Mouse (Mus musculus): ENCODE results near the gene Cpsf4. TPM values are rescaled to one million over a fixed set of nuclear protein-coding genes. Genes with fewer than 3 reads are reported as not detected.
"Not testable (repeated sequence)": the region's sequence is repeated elsewhere in the genome, so short reads cannot be mapped to it uniquely, and the experiment has no call there.

Gene Cpsf4
- polyA plus RNA-seq, 1 experiment from 2014 or later, result 41.1 TPM

DNA sequence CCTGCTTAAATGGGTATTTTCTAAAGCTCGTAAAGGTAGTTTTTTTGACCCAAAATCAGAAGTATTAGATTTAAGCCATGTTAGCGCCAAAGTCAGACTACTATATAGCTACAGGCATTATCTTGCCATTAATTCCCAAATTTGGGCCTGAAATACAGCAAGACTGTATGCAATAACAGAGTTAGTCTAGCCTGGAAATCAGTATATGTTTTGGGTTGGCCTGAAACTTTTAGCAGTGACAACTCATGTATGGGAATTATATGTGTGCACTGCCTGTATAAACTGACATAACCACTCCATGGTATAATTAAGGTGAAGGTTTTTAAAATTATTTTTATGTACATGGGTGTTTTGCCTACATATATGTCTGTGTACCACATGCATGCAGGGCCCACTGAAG, 24.9 kb downstream of the Cpsf4 start, which contains the start of gene Atp5j2:
Gene Atp5j2 (minus strand): TSS at position 101 of the 400 bp plus-strand sequence.
- ATAC-seq, result no peak
- no peaks in the 10 kb centered on the region for H3K27me3 ChIP-seq (replicated peaks; ENCODE audit: control insufficient read depth, insufficient read depth, low read length)
- H3K4me1 ChIP-seq (ENCODE audit: control insufficient read depth, insufficient read depth, low read length), result peaks cover 11% of the 10 kb centered on the region
- H3K36me3 ChIP-seq (ENCODE audit: control insufficient read depth, insufficient read depth, low read length), result peaks cover 11% of the 10 kb centered on the region; the same call in 1 of the 2 replicates
- H3K4me2 ChIP-seq (ENCODE audit: low read depth, low read length), result peak within 1 kb of the TSS; percentile 63
- peak within 1 kb of the TSS; percentile 94 for H3K9ac ChIP-seq (ENCODE audit: low read depth, low read length)
- H3K4me3 ChIP-seq (ENCODE audit: low read length), result peak within 1 kb of the TSS; percentile 82
- H3K27ac ChIP-seq (ENCODE audit: low read length), result peak within 1 kb of the TSS; percentile 87
- 89% methylated on average over 2 of the region's 2 CpGs for WGBS
- H3K9me3 ChIP-seq (ENCODE audit: control insufficient read depth, low read length), result no peaks in the 10 kb centered on the region

DNA sequence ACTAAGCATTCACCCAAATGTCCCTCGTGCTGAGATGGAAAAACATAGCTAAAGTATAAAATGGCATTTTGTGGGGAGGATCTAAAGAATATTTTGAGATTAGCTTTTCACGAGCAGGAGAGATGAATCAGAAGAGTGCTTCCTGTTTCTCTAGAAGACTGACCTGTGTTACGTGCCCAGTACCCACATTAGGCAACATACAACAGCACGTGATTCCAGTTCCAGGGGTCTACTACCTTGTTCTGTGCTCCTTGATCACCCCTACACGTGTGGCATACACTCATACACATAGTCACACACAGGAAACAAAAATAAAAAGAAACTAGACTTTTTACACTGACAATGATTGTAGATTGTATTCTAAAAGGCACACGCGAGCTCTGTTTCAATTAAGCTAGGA, 33.4 kb downstream of the Cpsf4 start:
- H3K9ac ChIP-seq (ENCODE audit: low read depth, low read length), result no peak overlapping the region
- no peak for ATAC-seq

DNA sequence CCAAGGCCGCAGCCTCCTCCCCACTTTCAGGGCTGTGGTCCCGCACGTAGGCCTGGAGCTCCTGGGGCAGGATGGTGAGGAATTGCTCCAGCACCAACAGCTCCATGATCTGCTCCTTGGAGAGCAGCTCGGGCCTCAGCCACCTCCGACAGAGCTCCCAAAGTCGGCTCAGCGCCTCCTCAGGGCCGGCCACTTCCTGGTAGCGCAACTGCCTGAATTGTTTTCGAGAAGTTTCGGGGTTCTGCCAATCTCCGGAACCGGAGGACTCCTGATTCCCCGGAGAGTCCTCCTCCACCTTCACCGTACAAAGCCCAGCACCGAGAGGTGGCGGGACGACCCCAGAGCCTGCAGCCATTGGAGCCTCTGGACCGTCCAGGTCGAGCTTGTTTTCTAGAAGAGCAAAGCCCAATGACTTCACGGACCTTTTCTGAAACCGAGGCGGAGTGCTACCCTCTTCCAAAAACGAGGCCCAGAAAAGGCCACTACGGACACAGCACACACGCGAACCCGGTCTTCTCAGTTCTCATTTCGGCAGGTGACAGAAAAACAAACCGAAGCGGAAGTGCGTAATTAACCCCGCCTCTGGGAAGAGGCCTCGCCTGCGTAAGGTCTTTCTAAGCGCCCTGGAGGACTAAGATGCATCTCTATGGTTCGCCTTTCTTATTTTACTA, 34.4 kb downstream of the Cpsf4 start, which contains the start of gene Zkscan14:
Gene Zkscan14 (minus strand): TSS at position 548 of the 671 bp plus-strand sequence.
- Histone ChIP-seq H3K9me3 (ENCODE audit: control insufficient read depth, low read length) (no peaks in the 10 kb centered on the region), H3K4me2 (ENCODE audit: low read depth, low read length) (peak within 1 kb of the TSS; percentile 91), H3K27me3 (replicated peaks; ENCODE audit: control insufficient read depth, insufficient read depth, low read length) (no peaks in the 10 kb centered on the region), H3K9ac (ENCODE audit: low read depth, low read length) (peak within 1 kb of the TSS; percentile 87), H3K4me3 (ENCODE audit: low read length) (peak within 1 kb of the TSS; percentile 93), H3K4me1 (ENCODE audit: control insufficient read depth, insufficient read depth, low read length) (peaks cover 20% of the 10 kb centered on the region), H3K27ac (ENCODE audit: low read length) (peak within 1 kb of the TSS; percentile 75), H3K36me3 (ENCODE audit: control insufficient read depth, insufficient read depth, low read length) (no peaks in the 10 kb centered on the region)
- under 1% methylated on average over 37 of the region's 37 CpGs for WGBS
- peak; percentile 11 for ATAC-seq

More for the DNA sequence above, 33.4 kb downstream of the Cpsf4 start:
- Histone ChIP-seq H3K4me1 (ENCODE audit: control insufficient read depth, insufficient read depth, low read length) (peaks cover 13% of the 10 kb centered on the region), H3K27ac (ENCODE audit: low read length) (no peak overlapping the region), H3K4me2 (ENCODE audit: low read depth, low read length) (peak overlapping the region; percentile 12), H3K4me3 (ENCODE audit: low read length) (peak overlapping the region; percentile 93; the same call in 1 of the 2 replicates), H3K9me3 (ENCODE audit: control insufficient read depth, low read length) (no peaks in the 10 kb centered on the region), H3K27me3 (replicated peaks; ENCODE audit: control insufficient read depth, insufficient read depth, low read length) (no peaks in the 10 kb centered on the region), H3K36me3 (ENCODE audit: control insufficient read depth, insufficient read depth, low read length) (no peaks in the 10 kb centered on the region)
- 71% methylated on average over 7 of the region's 7 CpGs for WGBS

DNA sequence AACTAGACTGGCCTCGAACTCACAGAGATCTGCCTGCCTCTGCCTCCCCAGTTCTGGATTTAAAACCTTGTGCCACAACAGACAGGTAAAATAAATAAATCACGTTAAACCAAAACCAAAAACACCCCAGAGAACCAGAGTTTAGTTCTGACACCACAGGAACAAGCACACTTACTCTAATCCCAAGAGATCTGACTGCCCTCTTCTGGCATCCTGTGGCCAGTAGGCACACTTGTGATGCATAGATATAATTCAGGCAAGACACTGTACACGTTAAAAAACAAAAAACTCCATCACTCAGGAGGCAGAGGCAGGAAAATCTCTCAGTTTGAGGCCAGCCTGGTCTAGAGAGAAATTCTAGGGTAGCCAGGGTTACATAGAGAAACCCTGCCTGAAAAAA, 35.4 kb downstream of the Cpsf4 start:
- H3K36me3 ChIP-seq (ENCODE audit: control insufficient read depth, insufficient read depth, low read length), result no peaks in the 10 kb centered on the region
- H3K4me1 ChIP-seq (ENCODE audit: control insufficient read depth, insufficient read depth, low read length), result peaks cover 20% of the 10 kb centered on the region
- no peaks in the 10 kb centered on the region for H3K27me3 ChIP-seq (replicated peaks; ENCODE audit: control insufficient read depth, insufficient read depth, low read length)
- ATAC-seq, result no peak
- WGBS, result 54% methylated on average over 3 of the region's 3 CpGs
- H3K27ac ChIP-seq (ENCODE audit: low read length), result no peak overlapping the region
- no peak overlapping the region for H3K4me3 ChIP-seq (ENCODE audit: low read length)
- H3K9ac ChIP-seq (ENCODE audit: low read depth, low read length), result no peak overlapping the region
- no peaks in the 10 kb centered on the region for H3K9me3 ChIP-seq (ENCODE audit: control insufficient read depth, low read length)
- no peak overlapping the region for H3K4me2 ChIP-seq (ENCODE audit: low read depth, low read length)

DNA sequence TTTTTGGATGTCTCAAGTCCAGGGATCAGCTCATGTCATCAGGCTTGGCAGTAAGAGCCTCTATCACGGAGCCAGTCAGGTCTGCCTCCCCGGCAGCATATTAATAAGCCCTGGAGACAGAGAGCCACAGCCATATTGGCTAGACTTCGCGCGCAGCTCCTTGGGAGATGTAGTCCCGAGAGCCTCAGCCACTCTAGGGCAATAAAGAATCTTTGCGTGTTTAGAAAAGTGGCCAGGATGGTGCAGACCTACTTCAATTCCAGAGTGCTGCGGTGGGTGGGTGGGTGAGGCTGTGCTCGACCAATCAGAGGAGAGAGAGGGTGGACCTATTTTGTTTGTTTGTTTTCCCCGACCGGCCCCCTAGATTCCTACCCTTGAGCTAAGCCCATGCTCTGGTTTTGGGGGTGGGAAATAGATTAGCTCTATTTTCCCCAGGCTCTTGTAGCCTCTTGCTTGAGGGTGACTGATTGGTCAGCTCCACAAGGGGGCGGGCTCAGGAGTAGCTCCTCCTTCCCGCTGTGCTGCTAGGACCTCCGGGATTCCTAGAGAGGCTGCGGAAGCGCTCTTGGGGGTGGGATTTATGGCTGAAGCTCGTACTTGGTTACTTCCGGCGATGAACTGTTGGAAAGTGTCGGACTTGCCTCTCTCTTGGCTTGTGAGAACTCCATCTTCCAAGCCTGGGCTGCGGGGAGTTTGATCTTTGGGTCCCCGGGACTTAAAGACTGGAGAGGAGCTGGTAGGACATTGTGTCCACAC, 37.1 kb downstream of the Cpsf4 start, which contains the start of gene Zkscan5:
Gene Zkscan5 (plus strand): TSS at position 627 of the 756 bp plus-strand sequence.
- Histone ChIP-seq H3K9me3 (ENCODE audit: control insufficient read depth, low read length) (no peaks in the 10 kb centered on the region), H3K4me3 (ENCODE audit: low read length) (peak within 1 kb of the TSS; percentile 73), H3K4me1 (ENCODE audit: control insufficient read depth, insufficient read depth, low read length) (peaks cover 20% of the 10 kb centered on the region), H3K27ac (ENCODE audit: low read length) (peak within 1 kb of the TSS; percentile 95), H3K36me3 (ENCODE audit: control insufficient read depth, insufficient read depth, low read length) (no peaks in the 10 kb centered on the region), H3K4me2 (ENCODE audit: low read depth, low read length) (peak within 1 kb of the TSS; percentile 67), H3K27me3 (replicated peaks; ENCODE audit: control insufficient read depth, insufficient read depth, low read length) (no peaks in the 10 kb centered on the region), H3K9ac (ENCODE audit: low read depth, low read length) (peak within 1 kb of the TSS; percentile 73)
- WGBS, result under 1% methylated on average over 22 of the region's 22 CpGs
- ATAC-seq, result peak; percentile 97

DNA sequence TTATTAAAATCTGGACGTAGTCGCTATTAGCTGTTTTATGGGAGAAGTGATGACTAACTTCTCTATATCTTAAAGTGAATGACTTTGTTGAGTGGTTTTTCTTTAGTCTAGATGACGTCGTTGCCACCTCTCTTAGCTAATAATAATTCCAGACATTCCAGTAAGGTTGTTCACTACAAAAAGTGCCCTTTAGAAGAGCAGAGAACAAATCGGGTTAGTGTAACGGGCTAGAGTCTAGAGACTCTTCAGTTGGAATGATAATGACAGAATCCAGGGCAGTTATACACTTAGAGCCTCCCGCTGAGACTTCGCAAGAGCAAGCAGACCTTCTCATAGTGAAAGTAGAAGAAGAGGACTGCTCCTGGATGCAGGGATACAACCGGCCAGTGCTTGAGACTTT, 38.0 kb downstream of the Cpsf4 start:
- Histone ChIP-seq H3K4me2 (ENCODE audit: low read depth, low read length) (peak overlapping the region; percentile 67), H3K36me3 (ENCODE audit: control insufficient read depth, insufficient read depth, low read length) (no peaks in the 10 kb centered on the region), H3K9me3 (ENCODE audit: control insufficient read depth, low read length) (no peaks in the 10 kb centered on the region), H3K27ac (ENCODE audit: low read length) (no peak overlapping the region), H3K9ac (ENCODE audit: low read depth, low read length) (peak overlapping the region; percentile 57; the same call in 1 of the 2 replicates), H3K4me3 (ENCODE audit: low read length) (peak overlapping the region; percentile 36), H3K4me1 (ENCODE audit: control insufficient read depth, insufficient read depth, low read length) (peaks cover 20% of the 10 kb centered on the region), H3K27me3 (replicated peaks; ENCODE audit: control insufficient read depth, insufficient read depth, low read length) (no peaks in the 10 kb centered on the region)
- WGBS, result 16% methylated on average over 9 of the region's 9 CpGs
- ATAC-seq, result no peak

DNA sequence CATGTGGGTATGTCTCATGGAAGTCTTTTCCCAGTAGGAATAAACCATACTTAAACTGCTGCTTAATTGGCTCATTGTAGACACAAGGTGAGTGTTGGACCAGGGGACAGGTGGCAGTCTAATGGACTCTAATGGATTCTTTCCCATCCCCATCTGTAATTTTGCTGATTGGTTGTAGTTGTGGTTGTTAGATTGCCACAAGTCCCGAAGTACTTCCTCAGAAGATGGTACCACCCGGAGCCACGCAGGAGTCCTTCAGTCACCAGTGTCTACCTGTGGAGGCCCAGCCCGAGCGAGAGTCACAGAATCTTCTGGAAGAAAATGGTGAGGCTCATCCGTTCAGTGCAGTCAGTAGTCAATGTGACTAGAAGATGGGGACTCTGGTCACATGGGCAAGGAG, 40.4 kb downstream of the Cpsf4 start:
- H3K4me2 ChIP-seq (ENCODE audit: low read depth, low read length), result no peak overlapping the region
- WGBS, result 96% methylated on average over 6 of the region's 6 CpGs
- no peaks in the 10 kb centered on the region for H3K36me3 ChIP-seq (ENCODE audit: control insufficient read depth, insufficient read depth, low read length)

DNA sequence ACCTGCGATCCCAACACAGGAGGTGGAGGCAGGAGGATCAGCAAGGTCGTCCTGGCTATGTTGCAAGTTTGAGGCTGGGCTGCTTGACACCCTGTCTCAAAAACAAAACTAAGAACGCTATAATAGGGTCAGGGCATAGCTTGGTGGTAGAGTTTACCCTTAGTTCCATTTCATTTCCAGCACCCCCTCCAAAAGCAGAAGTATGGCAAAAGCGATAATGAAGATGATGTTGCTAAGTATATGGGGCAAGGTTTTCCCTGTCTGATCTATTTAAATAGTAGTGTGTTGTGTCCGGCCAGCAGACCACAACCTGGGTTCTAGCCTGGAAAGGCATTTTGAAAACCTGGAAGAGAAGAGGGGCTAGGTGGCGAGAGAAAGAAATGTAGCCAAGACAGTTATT, 40.9 kb downstream of the Cpsf4 start:
- Histone ChIP-seq H3K4me3 (ENCODE audit: low read length) (no peak overlapping the region), H3K4me2 (ENCODE audit: low read depth, low read length) (no peak overlapping the region), H3K27me3 (replicated peaks; ENCODE audit: control insufficient read depth, insufficient read depth, low read length) (no peaks in the 10 kb centered on the region), H3K27ac (ENCODE audit: low read length) (no peak overlapping the region), H3K9me3 (ENCODE audit: control insufficient read depth, low read length) (no peaks in the 10 kb centered on the region), H3K9ac (ENCODE audit: low read depth, low read length) (no peak overlapping the region), H3K36me3 (ENCODE audit: control insufficient read depth, insufficient read depth, low read length) (no peaks in the 10 kb centered on the region), H3K4me1 (ENCODE audit: control insufficient read depth, insufficient read depth, low read length) (peaks cover 11% of the 10 kb centered on the region)
- WGBS, result 76% methylated on average over 6 of the region's 6 CpGs
- ATAC-seq, result no peak

More for the DNA sequence above, 40.4 kb downstream of the Cpsf4 start:
- Histone ChIP-seq H3K4me1 (ENCODE audit: control insufficient read depth, insufficient read depth, low read length) (peaks cover 11% of the 10 kb centered on the region), H3K9me3 (ENCODE audit: control insufficient read depth, low read length) (no peaks in the 10 kb centered on the region), H3K9ac (ENCODE audit: low read depth, low read length) (no peak overlapping the region), H3K4me3 (ENCODE audit: low read length) (no peak overlapping the region), H3K27ac (ENCODE audit: low read length) (no peak overlapping the region), H3K27me3 (replicated peaks; ENCODE audit: control insufficient read depth, insufficient read depth, low read length) (no peaks in the 10 kb centered on the region)
- no peak for ATAC-seq

DNA sequence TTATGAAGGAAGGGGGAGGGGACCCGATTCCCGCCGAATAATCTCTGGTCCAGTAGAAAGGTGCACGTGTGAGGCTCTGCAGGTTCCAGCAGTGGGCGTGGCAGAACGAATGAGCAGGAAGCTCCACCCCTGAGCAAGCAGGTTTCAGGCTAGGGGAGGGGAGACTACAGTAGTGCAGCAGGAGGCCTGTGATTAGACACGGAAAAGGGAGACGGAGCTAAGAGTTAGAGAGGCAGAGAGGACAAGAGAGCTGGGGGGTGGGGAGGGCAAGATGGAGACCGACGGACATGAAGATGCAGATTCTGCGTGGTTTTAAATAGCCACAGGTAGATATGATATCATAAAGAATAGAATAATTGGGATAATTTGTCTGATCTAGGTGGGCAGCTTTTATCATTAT, 41.4 kb downstream of the Cpsf4 start:
- H3K4me3 ChIP-seq (ENCODE audit: low read length); H3K36me3 ChIP-seq (ENCODE audit: control insufficient read depth, insufficient read depth, low read length); H3K4me2 ChIP-seq (ENCODE audit: low read depth, low read length); ATAC-seq; H3K9me3 ChIP-seq (ENCODE audit: control insufficient read depth, low read length); H3K9ac ChIP-seq (ENCODE audit: low read depth, low read length); H3K27ac ChIP-seq (ENCODE audit: low read length); H3K27me3 ChIP-seq (replicated peaks; ENCODE audit: control insufficient read depth, insufficient read depth, low read length): not testable (repeated sequence)
- H3K4me1 ChIP-seq (ENCODE audit: control insufficient read depth, insufficient read depth, low read length), result peaks cover 11% of the 10 kb centered on the region
- WGBS, result 40% methylated on average over 11 of the region's 11 CpGs

All from intestine, embryonic 16.5 days (tissue).